Mouse (Mus musculus) olfactory bulb, adult 2 months (tissue): ENCODE results near the gene Rbfox2. TPM values are rescaled to one million over a fixed set of nuclear protein-coding genes. Genes with fewer than 3 reads are reported as not detected.

Experiments used
- H3K27ac ChIP-seq: fragments of 200-500 bp; 2 replicates; pipeline ENCODE4 v1.5.1; 2012; ENCODE audit warnings: low read depth, low read length; ENCODE audit not compliant: insufficient read depth
- H3K4me1 ChIP-seq: fragments of 200-500 bp; 2 replicates; pipeline ENCODE4 v1.6.1; 2012; ENCODE audit warnings: low read length; ENCODE audit not compliant: control insufficient read depth, insufficient read depth
- H3K4me3 ChIP-seq: fragments of 200-500 bp; 2 replicates; pipeline ENCODE4 v1.5.1; 2012; ENCODE audit warnings: mild to moderate bottlenecking, low read depth, low read length, moderate library complexity; ENCODE audit not compliant: insufficient read depth
- CTCF ChIP-seq: fragments of 200-500 bp; IDR thresholded peaks from 2 replicates; pipeline ENCODE4 v1.5.1; 2012; ENCODE audit warnings: low read depth, mild to moderate bottlenecking, low read length, moderate library complexity; ENCODE audit not compliant: insufficient read depth
- POLR2A ChIP-seq: fragments of 200-500 bp; IDR thresholded peaks from 2 replicates; pipeline ENCODE4 v1.6.1; 2012; ENCODE audit warnings: mild to moderate bottlenecking, low read depth, low read length, moderate library complexity; ENCODE audit not compliant: insufficient read depth
- whole genome bisulfite sequencing: fragments of 180-500 bp; shearing (Covaris S2); methylation state at CpG from one replicate; pipeline ENCODE4 v1.1.7; 2018; 5-methylcytosine and 5-hydroxymethylcytosine counted together
- polyA plus RNA-seq: library from polyadenylated mRNA; stranded (reverse); fragments of >200 nt; gene quantifications from 2 replicates; pipeline ENCODE4 v1.2.4, GENCODE M21; 2012; ENCODE audit warnings: low replicate concordance; ENCODE audit not compliant: missing spikeins, insufficient read depth, insufficient read length

Gene Rbfox2
- polyA plus RNA-seq, 1 experiment: 46.1 TPM

GRCm38 (mm10) chr15:77203255-77203981, 103.4 kb downstream of the Rbfox2 start:
- no peak for TF ChIP-seq CTCF
- Histone ChIP-seq H3K4me3 (no peak overlapping the region), H3K4me1 (peaks cover 16% of the 10 kb centered on the region), H3K27ac (peak overlapping the region; percentile 12; the same call in 1 of the 2 replicates)
- 23% methylated on average over 14 of the region's 14 CpGs for WGBS

DNA sequence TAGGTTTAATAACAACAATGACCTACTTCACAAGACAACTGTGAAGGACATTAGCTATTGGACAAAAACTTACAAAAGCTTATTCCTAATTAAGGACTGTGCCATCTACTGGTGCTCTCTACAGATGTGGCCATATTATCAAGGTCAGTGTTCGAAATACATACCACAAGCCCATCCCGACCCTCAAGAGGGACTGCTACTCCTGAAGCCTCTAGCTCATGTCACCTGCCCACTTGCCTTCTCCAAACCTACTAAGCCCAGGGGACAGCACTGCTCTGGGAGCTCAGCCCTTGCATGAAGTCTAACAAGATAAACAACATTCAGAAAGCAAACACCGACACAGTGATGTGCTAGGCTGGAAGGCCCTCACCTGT, 103.9 kb downstream of the Rbfox2 start:
- Histone ChIP-seq H3K4me1 (peaks cover 16% of the 10 kb centered on the region), H3K4me3 (no peak overlapping the region), H3K27ac (peak overlapping the region; percentile 12; the same call in 1 of the 2 replicates)
- TF ChIP-seq POLR2A: no peak
- TF ChIP-seq CTCF: no peak
- WGBS: 80% methylated on average over 3 of the region's 3 CpGs

GRCm38 (mm10) chr15:77202223-77202622, 104.6 kb downstream of the Rbfox2 start:
- no peak for TF ChIP-seq POLR2A
- TF ChIP-seq CTCF: no peak
- 15% methylated on average over 2 of the region's 2 CpGs for whole genome bisulfite sequencing

DNA sequence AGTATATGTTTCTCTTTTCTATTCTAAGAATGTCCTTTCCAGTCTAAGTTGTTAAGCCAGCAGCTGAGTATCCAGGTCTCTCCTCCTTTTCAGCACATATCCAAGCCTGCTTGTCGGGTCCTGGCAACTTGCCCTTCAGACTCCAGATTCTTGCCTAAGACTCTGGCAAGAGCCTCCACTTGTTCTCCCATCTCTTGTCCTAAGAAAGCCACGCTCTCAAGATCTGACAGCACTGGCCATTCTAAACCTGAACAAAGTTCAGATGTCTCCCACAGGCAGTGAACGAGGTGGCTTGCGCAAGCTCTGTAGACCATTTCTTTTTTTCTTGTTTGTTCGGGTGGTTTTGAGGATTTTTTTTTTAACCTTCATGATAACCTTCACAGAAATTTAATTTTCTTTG, 110.0 kb downstream of the Rbfox2 start:
- WGBS: 56% methylated on average over 5 of the region's 5 CpGs
- Histone ChIP-seq H3K27ac (no peak overlapping the region), H3K4me1 (peaks cover 6% of the 10 kb centered on the region), H3K4me3 (no peak overlapping the region)
- TF ChIP-seq POLR2A (no peak), CTCF (no peak)

More at GRCm38 (mm10) chr15:77202223-77202622, 104.6 kb downstream of the Rbfox2 start:
- Histone ChIP-seq H3K27ac (no peak overlapping the region), H3K4me1 (peaks cover 16% of the 10 kb centered on the region), H3K4me3 (no peak overlapping the region)

GRCm38 (mm10) chr15:77196001-77196400, 110.8 kb downstream of the Rbfox2 start:
- TF ChIP-seq CTCF (no peak), POLR2A (no peak)
- WGBS: 71% methylated on average over 2 of the region's 2 CpGs
- Histone ChIP-seq H3K27ac (no peak overlapping the region), H3K4me3 (no peak overlapping the region), H3K4me1 (peaks cover 6% of the 10 kb centered on the region)

DNA sequence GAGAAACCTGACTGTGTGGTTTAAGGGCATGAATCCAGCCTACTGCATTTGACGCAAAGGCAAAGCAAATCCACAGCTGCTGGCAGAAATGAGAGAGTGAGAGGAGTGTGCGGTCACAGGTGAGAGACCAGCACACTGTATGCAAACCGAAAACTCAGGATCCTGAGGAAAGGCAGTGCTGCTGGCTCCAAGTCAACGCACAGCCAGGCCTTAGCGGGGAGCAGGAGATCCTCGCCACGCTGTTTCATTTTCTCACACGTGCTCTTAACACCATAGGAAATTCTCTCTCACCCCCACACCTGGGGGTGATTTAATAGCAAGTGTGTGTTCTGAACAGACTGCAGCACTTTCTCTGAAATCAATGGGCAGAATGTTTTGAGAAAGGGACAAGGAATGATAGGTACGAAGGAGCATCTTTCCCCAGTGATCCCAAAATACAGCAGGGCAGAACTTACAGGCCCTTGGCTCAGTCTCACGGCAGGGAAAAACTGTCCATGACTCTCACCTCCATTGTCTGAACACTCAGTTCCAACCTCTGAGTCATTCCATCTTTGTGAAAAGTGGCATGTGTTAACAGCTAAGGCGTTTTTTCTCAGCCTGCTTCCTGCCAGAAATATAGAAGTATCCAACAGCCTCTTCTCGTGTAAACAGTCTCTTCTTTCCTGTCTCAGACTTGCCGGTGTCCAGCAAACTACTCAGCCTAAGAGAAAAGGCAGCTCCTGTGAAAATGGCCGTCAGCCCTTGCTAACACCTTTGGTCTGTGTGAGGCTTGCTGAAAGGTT, 114.5 kb downstream of the Rbfox2 start:
- TF ChIP-seq CTCF: no peak
- no peak for TF ChIP-seq POLR2A
- Histone ChIP-seq H3K4me1 (peaks cover 11% of the 10 kb centered on the region), H3K4me3 (no peak overlapping the region), H3K27ac (peak overlapping the region; percentile 59)
- 36% methylated on average over 14 of the region's 14 CpGs for WGBS

DNA sequence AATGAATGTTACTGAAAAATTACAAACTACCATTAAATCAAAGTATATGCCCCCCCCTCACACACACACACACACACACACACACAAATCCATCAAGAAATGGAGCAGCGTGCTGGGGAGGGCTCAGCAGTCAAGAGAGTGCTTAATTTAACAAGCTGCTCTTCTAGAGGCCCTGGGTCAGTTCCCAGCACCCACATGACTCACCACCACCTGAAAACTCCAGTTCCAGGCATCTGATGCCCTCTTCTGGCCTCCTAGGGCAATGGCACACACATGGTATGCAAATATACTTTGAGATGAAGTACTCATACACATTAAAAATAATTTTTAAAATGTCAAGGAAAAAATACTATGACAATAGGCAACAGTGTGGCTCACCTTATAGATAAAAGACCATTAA, 120.7 kb downstream of the Rbfox2 start:
- peaks cover 16% of the 10 kb centered on the region for H3K4me1 ChIP-seq
- WGBS: 91% methylated on average over 1 of the region's 1 CpGs
- H3K4me3 ChIP-seq: no peak overlapping the region
- H3K27ac ChIP-seq: no peak overlapping the region
- TF ChIP-seq POLR2A: no peak
- no peak for TF ChIP-seq CTCF

GRCm38 (mm10) chr15:77185614-77186013, 121.2 kb downstream of the Rbfox2 start:
- 39% methylated on average over 5 of the region's 5 CpGs for WGBS
- H3K27ac ChIP-seq: no peak overlapping the region

DNA sequence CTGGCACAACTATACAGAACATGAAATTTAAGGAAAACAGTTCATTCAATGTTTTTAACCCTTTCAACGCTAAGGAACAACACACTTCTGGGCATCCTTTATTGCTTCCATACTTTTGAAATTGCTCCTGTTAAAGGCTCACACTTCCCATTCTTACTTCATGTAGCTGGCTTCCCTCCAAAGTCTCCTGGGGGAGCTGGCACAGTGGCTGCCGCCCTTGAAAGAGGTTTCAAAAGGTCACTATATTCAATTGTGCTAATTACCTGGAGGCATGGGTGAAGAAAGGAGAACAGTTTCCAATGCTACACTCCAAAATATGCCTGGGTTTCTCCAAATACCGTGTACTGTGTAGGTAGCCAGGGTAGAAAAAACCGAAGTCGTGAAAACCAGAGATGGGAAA, 124.0 kb downstream of the Rbfox2 start:
- no peak overlapping the region for H3K4me3 ChIP-seq
- TF ChIP-seq POLR2A (no peak), CTCF (no peak)
- 16% methylated on average over 5 of the region's 5 CpGs for WGBS
- H3K4me1 ChIP-seq: peaks cover 11% of the 10 kb centered on the region
- H3K27ac ChIP-seq: no peak overlapping the region

More at GRCm38 (mm10) chr15:77185614-77186013, 121.2 kb downstream of the Rbfox2 start:
- Histone ChIP-seq H3K4me3 (no peak overlapping the region), H3K4me1 (peaks cover 16% of the 10 kb centered on the region)
- no peak for TF ChIP-seq CTCF
- TF ChIP-seq POLR2A: no peak
